Mouse (Mus musculus) E14TG2a.4 (cell line): ENCODE measurements around the gene Ccdc144b.

Experiments used
- CTCF ChIP-seq: conservative IDR thresholded peaks from 2 replicates; pipeline ENCODE4 v1.5.1; 2014; ENCODE audit warnings: low read length
- NANOG ChIP-seq: IDR thresholded peaks from 2 replicates; pipeline ENCODE4 v1.6.1; 2014; ENCODE audit warnings: borderline replicate concordance, low read length, mixed read lengths
- POU5F1 ChIP-seq: IDR thresholded peaks from 2 replicates; pipeline ENCODE4 v1.6.1; 2014; ENCODE audit warnings: low read length, borderline replicate concordance

- no peak for TF ChIP-seq CTCF
- TF ChIP-seq NANOG = no peak
- no peak for TF ChIP-seq POU5F1
Measured at GRCm38 (mm10) chr3:36075466-36075865, 22.1 kb upstream of the Ccdc144b start.
